Mouse (Mus musculus) bone marrow, adult 2 months (tissue): ENCODE measurements around the gene Mdk. TPM values are rescaled to one million over a fixed set of nuclear protein-coding genes. Genes with fewer than 3 reads are reported as not detected.

Experiments
- H3K27ac ChIP-seq: fragments of 200-500 bp; 2 replicates; pipeline ENCODE4 v1.5.1; 2012; ENCODE audit warnings: low read depth, mild to moderate bottlenecking, control low read depth, inconsistent platforms, low read length; ENCODE audit not compliant: control insufficient read depth, poor library complexity, insufficient read depth
- H3K4me1 ChIP-seq: fragments of 200-500 bp; 2 replicates; pipeline ENCODE4 v1.6.1; 2011; ENCODE audit warnings: low read length; ENCODE audit not compliant: control insufficient read depth, insufficient read depth
- H3K4me3 ChIP-seq: fragments of 200-500 bp; replicated peaks from 2 replicates; pipeline ENCODE3; 2011; ENCODE audit warnings: mild to moderate bottlenecking, low read depth, low read length, control low read depth; ENCODE audit not compliant: control insufficient read depth
- CTCF ChIP-seq: fragments of 200-500 bp; IDR thresholded peaks from 2 replicates; pipeline ENCODE4 v1.5.1; 2011; ENCODE audit warnings: low read length, control low read depth; ENCODE audit not compliant: control insufficient read depth, insufficient read depth
- POLR2A ChIP-seq: fragments of 200-500 bp; IDR thresholded peaks from 2 replicates; pipeline ENCODE4 v1.6.1; 2011; ENCODE audit warnings: low read depth, mild to moderate bottlenecking, control low read depth, low read length, borderline replicate concordance; ENCODE audit not compliant: control insufficient read depth
- WGBS: fragments of 180-500 bp; shearing (Covaris S2); methylation state at CpG from one replicate; pipeline ENCODE4 v1.1.7; 2018; 5-methylcytosine and 5-hydroxymethylcytosine counted together
- polyA plus RNA-seq: library from polyadenylated mRNA; stranded (reverse); fragments of >200 nt; gene quantifications from 2 replicates; pipeline ENCODE4 v1.2.4, GENCODE M21; 2011; ENCODE audit warnings: low replicate concordance; ENCODE audit not compliant: missing spikeins, insufficient read depth, insufficient read length

Mdk gene
- polyA plus RNA-seq, 1 experiment, result 18.6 TPM

GRCm38 (mm10) chr2:91961901-91962761 is 30.0 kb upstream of the Mdk start:
- H3K4me3 ChIP-seq, result peak overlapping the region; percentile 67
- peaks cover 13% of the 10 kb centered on the region for H3K4me1 ChIP-seq
- 20% methylated on average over 4 of the region's 4 CpGs for WGBS
- TF ChIP-seq CTCF, result no peak
- no peak for TF ChIP-seq POLR2A
- peak overlapping the region; percentile 70 for H3K27ac ChIP-seq

- no peak overlapping the region for H3K27ac ChIP-seq
- no peak for TF ChIP-seq POLR2A
- TF ChIP-seq CTCF, result no peak
- peaks cover 13% of the 10 kb centered on the region for H3K4me1 ChIP-seq
- H3K4me3 ChIP-seq, result no peak overlapping the region
- 83% methylated on average over 5 of the region's 5 CpGs for WGBS
Observed at GRCm38 (mm10) chr2:91960459-91960858, 28.4 kb upstream of the Mdk start.

GRCm38 (mm10) chr2:91959544-91960410 is 27.7 kb upstream of the Mdk start:
- TF ChIP-seq POLR2A (no peak), CTCF (no peak)
- Histone ChIP-seq H3K4me3 (no peak overlapping the region), H3K4me1 (peaks cover 13% of the 10 kb centered on the region), H3K27ac (no peak overlapping the region)
- 81% methylated on average over 11 of the region's 11 CpGs for WGBS

GRCm38 (mm10) chr2:91958701-91959457 is 26.8 kb upstream of the Mdk start:
- Histone ChIP-seq H3K27ac (no peak overlapping the region), H3K4me3 (no peak overlapping the region), H3K4me1 (peaks cover 13% of the 10 kb centered on the region)
- TF ChIP-seq POLR2A (no peak), CTCF (peak; percentile 66)
- whole genome bisulfite sequencing, result 40% methylated on average over 10 of the region's 10 CpGs

GRCm38 (mm10) chr2:91958049-91958448 is 26.0 kb upstream of the Mdk start:
- Histone ChIP-seq H3K4me3 (no peak overlapping the region), H3K27ac (no peak overlapping the region), H3K4me1 (peaks cover 12% of the 10 kb centered on the region)
- no peak for TF ChIP-seq CTCF
- WGBS, result 69% methylated on average over 8 of the region's 8 CpGs

GRCm38 (mm10) chr2:91957096-91957495 is 25.0 kb upstream of the Mdk start:
- 2% methylated on average over 4 of the region's 4 CpGs for WGBS
- H3K4me3 ChIP-seq, result no peak overlapping the region
- TF ChIP-seq CTCF (no peak), POLR2A (no peak)
- peaks cover 10% of the 10 kb centered on the region for H3K4me1 ChIP-seq
- no peak overlapping the region for H3K27ac ChIP-seq

- WGBS, result 36% methylated on average over 6 of the region's 6 CpGs
Observed at GRCm38 (mm10) chr2:91955875-91956274, 23.8 kb upstream of the Mdk start.

GRCm38 (mm10) chr2:91955121-91955591 is 23.1 kb upstream of the Mdk start:
- TF ChIP-seq CTCF (no peak), POLR2A (no peak)
- Histone ChIP-seq H3K4me3 (no peak overlapping the region), H3K4me1 (peaks cover 8% of the 10 kb centered on the region), H3K27ac (no peak overlapping the region)
- 86% methylated on average over 4 of the region's 4 CpGs for WGBS

More at GRCm38 (mm10) chr2:91955875-91956274, 23.8 kb upstream of the Mdk start:
- TF ChIP-seq CTCF, result no peak
- no peak for TF ChIP-seq POLR2A
- no peak overlapping the region for H3K4me3 ChIP-seq
- H3K27ac ChIP-seq, result no peak overlapping the region
- peaks cover 10% of the 10 kb centered on the region for H3K4me1 ChIP-seq
